Mouse (Mus musculus) forebrain, embryonic 10.5 days (tissue): Measurements from ENCODE around the gene Pigu. TPM values are rescaled to one million over a fixed set of nuclear protein-coding genes. Genes with fewer than 3 reads are reported as not detected.

ENCODE experiments used
- DNase-seq: peaks from one replicate; pipeline ENCODE4 v3.0.0-alpha.2; 2017; ENCODE audit warnings: low spot score; ENCODE audit errors: extremely low spot score
- H3K27ac ChIP-seq: fragments of 300-500 bp; sonication (generic); 2 replicates; pipeline ENCODE4 v1.5.1; 2016; ENCODE audit warnings: mild to moderate bottlenecking
- H3K27me3 ChIP-seq: fragments of 300-500 bp; sonication (generic); 2 replicates; pipeline ENCODE4 v1.6.1; 2016; ENCODE audit warnings: mild to moderate bottlenecking; ENCODE audit not compliant: poor library complexity, severe bottlenecking
- H3K36me3 ChIP-seq: fragments of 300-500 bp; sonication (generic); replicated peaks from 2 replicates; pipeline ENCODE4 v1.6.1; 2016; ENCODE audit warnings: mild to moderate bottlenecking, moderate library complexity
- H3K4me1 ChIP-seq: fragments of 300-500 bp; sonication (generic); 2 replicates; pipeline ENCODE4 v1.6.1; 2016
- H3K4me3 ChIP-seq: fragments of 300-500 bp; sonication (generic); 2 replicates; pipeline ENCODE4 v1.5.1; 2016; ENCODE audit warnings: mild to moderate bottlenecking, moderate library complexity
- H3K9me3 ChIP-seq: fragments of 300-500 bp; sonication (generic); 2 replicates; pipeline ENCODE4 v1.6.1; 2016; ENCODE audit warnings: mild to moderate bottlenecking, moderate library complexity
- WGBS: fragments of 180-500 bp; shearing (Covaris S2); methylation state at CpG from one replicate; pipeline ENCODE4 v1.1.7; 2016; 5-methylcytosine and 5-hydroxymethylcytosine counted together
- polyA plus RNA-seq: library from polyadenylated mRNA; unstranded; fragments of >200 nt; fragmentation: Nextera tagmentation; extraction: Ambion mirVana; gene quantifications from 2 replicates; pipeline ENCODE4 v1.2.1, GENCODE M21; 2016

Pigu gene
- polyA plus RNA-seq: 52.6 and 56.5 TPM in 2 replicates

DNA sequence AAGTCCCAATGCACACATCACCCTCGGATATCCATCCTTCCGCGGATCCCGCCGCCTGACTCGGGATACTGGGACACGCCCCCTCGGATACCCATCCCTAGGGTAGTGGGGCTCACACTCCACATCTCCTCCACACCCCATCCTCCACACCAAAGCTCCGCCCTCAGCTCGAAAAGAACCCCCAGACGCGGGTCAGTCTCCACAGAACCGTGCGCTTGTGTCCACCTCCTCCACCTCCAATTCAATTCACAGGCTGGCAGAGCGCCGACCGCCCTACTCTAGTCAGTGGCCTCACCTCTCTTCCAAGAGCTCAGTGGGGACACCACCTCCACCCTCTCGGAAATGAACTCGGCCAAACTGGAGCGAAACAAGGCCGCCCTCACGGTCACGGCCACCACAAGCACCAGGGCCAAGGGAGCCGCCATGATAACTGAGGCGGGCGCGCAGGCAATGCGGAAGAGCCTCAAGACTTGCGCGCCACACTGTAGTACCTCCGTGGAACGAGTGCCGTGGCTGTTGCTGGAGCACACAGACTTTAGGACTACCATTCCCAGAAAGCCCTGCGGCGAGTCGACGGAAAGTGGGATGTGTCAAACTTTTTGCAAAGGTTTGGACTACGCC, at the start of gene Pigu:
Gene Pigu, minus strand, starts transcription at position 460 of the 621 bp plus-strand sequence.
- Histone ChIP-seq H3K4me3 (peak within 1 kb of the TSS; percentile 91), H3K27ac (peak within 1 kb of the TSS; percentile 89), H3K9me3 (no peaks in the 10 kb centered on the region), H3K36me3 (no peaks in the 10 kb centered on the region), H3K4me1 (peaks cover 16% of the 10 kb centered on the region), H3K27me3 (no peaks in the 10 kb centered on the region)
- under 1% methylated on average over 38 of the region's 38 CpGs for WGBS
- DNase-seq: peak; percentile 91

DNA sequence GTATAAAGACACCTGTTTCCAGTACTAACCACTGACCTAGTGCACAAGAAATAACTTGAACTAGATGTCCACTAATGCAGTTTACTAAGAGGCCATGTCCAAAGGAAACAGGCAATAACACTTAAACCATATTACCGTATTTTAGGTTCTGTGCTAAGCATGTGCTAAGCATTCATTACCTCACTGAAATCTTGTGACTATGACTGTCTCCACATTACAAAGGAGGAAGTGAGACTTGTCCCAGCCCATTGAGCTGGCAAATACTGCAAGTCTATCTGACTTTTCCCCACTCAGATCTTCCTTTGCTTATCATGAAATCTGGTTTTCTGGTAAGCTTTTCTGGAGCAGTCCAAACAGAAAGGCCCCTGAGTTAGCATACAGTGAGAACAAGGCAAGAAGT, 47.4 kb upstream of the Pigu start:
- Histone ChIP-seq H3K36me3 (peaks cover 87% of the 10 kb centered on the region), H3K4me3 (no peak overlapping the region), H3K27ac (no peak overlapping the region), H3K27me3 (no peaks in the 10 kb centered on the region), H3K9me3 (no peaks in the 10 kb centered on the region), H3K4me1 (no peaks in the 10 kb centered on the region)
- 90% methylated on average over 1 of the region's 1 CpGs for WGBS
- no peak for DNase-seq

DNA sequence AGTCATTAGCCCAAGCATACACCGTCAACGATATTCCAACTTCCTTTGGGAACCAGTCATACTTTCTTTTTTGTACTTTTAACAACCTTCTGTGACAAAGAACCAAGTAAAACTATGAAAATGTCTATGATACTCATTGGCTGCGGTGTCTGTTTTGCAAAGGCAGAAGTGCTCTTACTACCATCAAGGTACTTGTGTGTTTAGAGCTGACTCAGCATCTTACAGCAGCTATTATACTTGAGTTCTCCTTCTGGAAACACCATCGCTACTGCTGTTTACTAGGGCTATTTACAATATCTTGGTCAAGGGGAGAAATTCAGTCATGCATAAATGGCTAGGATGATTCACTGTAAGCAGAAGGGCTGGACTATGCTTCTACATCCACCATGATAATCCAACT, 44.7 kb upstream of the Pigu start:
- Histone ChIP-seq H3K4me3 (no peak overlapping the region), H3K27me3 (no peaks in the 10 kb centered on the region), H3K4me1 (no peaks in the 10 kb centered on the region), H3K9me3 (no peaks in the 10 kb centered on the region), H3K27ac (no peak overlapping the region), H3K36me3 (peaks cover 87% of the 10 kb centered on the region)
- no peak for DNase-seq
- WGBS: 98% methylated on average over 4 of the region's 4 CpGs

- Histone ChIP-seq H3K27me3 (no peaks in the 10 kb centered on the region), H3K27ac (no peak overlapping the region), H3K36me3 (peaks cover 87% of the 10 kb centered on the region), H3K9me3 (no peaks in the 10 kb centered on the region), H3K4me3 (no peak overlapping the region), H3K4me1 (no peaks in the 10 kb centered on the region)
- no peak for DNase-seq
Measured at GRCm38 (mm10) chr2:155400276-155400675, 43.0 kb upstream of the Pigu start.

GRCm38 (mm10) chr2:155394586-155394985, 37.4 kb upstream of the Pigu start:
- Histone ChIP-seq H3K27me3 (no peaks in the 10 kb centered on the region), H3K36me3 (peaks cover 86% of the 10 kb centered on the region), H3K4me3 (no peak overlapping the region), H3K4me1 (no peaks in the 10 kb centered on the region), H3K27ac (no peak overlapping the region), H3K9me3 (no peaks in the 10 kb centered on the region)
- no peak for DNase-seq
- WGBS: 78% methylated on average over 5 of the region's 5 CpGs

DNA sequence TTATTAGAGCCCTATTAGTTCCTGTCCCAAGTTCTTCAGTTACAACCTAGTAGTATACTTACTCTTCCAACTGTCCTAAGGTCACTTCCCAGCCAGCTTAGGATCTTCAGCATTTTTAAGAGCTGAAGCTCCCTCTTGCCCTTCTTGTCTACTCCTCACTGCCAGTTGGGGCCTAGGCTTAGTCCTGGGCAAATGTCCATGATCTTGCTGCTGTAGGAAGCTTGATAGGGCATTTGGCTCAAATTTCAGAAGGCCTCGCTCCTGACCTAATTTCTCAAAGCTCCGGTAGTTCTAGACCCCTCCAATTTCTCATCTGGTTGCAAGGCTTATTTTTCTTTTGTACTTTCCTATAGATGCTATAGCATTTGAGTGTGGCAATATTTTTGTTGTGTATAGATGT, 31.3 kb upstream of the Pigu start:
- Histone ChIP-seq H3K4me1 (peaks cover 27% of the 10 kb centered on the region), H3K4me3 (no peak overlapping the region), H3K36me3 (peaks cover 77% of the 10 kb centered on the region), H3K27me3 (peaks cover 22% of the 10 kb centered on the region), H3K27ac (no peak overlapping the region), H3K9me3 (no peaks in the 10 kb centered on the region)
- DNase-seq: no peak
- WGBS: 94% methylated on average over 2 of the region's 2 CpGs

GRCm38 (mm10) chr2:155387052-155387451, 29.8 kb upstream of the Pigu start:
- DNase-seq: no peak
- no peaks in the 10 kb centered on the region for H3K9me3 ChIP-seq
- H3K4me3 ChIP-seq: no peak overlapping the region
- H3K27me3 ChIP-seq: peaks cover 26% of the 10 kb centered on the region
- peaks cover 69% of the 10 kb centered on the region for H3K36me3 ChIP-seq
- H3K27ac ChIP-seq: no peak overlapping the region
- H3K4me1 ChIP-seq: peaks cover 41% of the 10 kb centered on the region
- 50% methylated on average over 4 of the region's 4 CpGs for WGBS

DNA sequence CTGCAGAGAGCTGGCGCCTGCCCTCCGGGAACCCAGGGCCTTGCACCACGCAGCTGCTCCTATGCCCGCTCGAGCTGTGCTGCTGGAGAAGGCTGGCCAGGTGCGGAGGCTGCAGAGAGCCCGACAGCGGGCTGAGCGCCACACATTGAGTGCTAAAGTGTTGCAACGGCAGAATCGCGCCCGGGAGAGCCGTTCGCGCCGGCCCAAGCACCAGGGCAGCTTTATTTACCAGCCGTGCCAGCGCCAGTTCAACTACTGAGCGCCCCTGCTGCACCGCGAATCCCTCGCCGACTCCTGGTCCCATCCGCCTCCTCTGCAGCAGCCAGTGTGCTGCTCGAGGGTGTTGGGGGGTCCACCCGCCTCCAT, 29.3 kb upstream of the Pigu start:
- Histone ChIP-seq H3K27me3 (peaks cover 26% of the 10 kb centered on the region), H3K27ac (0 out of 2 replicates have a peak overlapping the region, but pooled peaks have one; percentile 35), H3K9me3 (no peaks in the 10 kb centered on the region), H3K36me3 (peaks cover 66% of the 10 kb centered on the region), H3K4me3 (peak overlapping the region; percentile 27; the same call in 1 of the 2 replicates), H3K4me1 (peaks cover 41% of the 10 kb centered on the region)
- peak; percentile 17 for DNase-seq
- 12% methylated on average over 27 of the region's 27 CpGs for WGBS

DNA sequence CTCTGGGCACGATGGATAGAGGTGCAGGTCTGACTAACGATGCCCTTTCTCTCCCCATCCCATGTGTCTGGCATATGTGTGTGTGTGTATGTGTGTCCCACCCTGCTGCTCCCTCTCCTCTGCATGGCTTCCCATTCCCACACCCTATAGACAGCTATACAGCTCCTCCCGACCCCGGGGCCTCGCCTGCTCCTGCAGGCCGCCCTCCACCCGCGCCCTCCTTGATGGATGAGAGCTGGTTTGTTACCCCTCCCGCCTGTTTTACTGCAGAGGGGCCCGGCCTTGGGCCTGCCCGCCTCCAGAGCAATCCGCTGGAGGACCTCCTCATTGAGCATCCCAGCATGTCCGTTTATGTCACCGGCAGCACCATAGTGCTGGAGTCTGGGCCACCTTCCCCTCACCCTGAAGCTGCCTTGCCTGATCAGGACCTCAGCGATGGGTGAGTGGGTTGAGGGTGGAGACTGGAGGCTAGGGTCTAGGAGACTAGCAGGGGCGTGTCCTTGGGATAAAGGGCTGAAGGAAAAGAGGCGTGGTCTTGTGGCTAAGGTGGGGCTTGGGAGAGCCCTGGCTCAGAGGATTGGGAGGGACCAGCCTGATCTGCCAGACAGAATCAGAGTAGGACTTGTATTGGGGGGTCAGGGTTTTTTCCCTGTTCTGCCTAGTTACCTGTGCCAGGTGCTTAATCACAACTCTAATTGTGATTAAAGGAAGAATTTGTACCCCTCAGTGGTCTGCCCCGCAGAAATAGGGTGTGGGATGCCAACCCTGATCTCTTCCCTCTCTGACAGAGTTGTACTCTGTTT, 28.7 kb upstream of the Pigu start:
- DNase-seq: peak; percentile 18
- H3K27me3 ChIP-seq: peaks cover 29% of the 10 kb centered on the region
- 0 out of 2 replicates have a peak overlapping the region, but pooled peaks have one; percentile 35 for H3K27ac ChIP-seq
- H3K4me1 ChIP-seq: peaks cover 44% of the 10 kb centered on the region
- H3K9me3 ChIP-seq: no peaks in the 10 kb centered on the region
- peaks cover 61% of the 10 kb centered on the region for H3K36me3 ChIP-seq
- H3K4me3 ChIP-seq: peak overlapping the region; percentile 27; the same call in 1 of the 2 replicates
- WGBS: 50% methylated on average over 18 of the region's 18 CpGs

- 26% methylated on average over 7 of the region's 7 CpGs for WGBS
- H3K36me3 ChIP-seq: peaks cover 52% of the 10 kb centered on the region
- H3K27ac ChIP-seq: no peak overlapping the region
- H3K4me1 ChIP-seq: peaks cover 52% of the 10 kb centered on the region
- peaks cover 38% of the 10 kb centered on the region for H3K27me3 ChIP-seq
- H3K4me3 ChIP-seq: no peak overlapping the region
- peak; percentile 72 for DNase-seq
- H3K9me3 ChIP-seq: no peaks in the 10 kb centered on the region
Measured at GRCm38 (mm10) chr2:155385090-155385489, 27.9 kb upstream of the Pigu start.

GRCm38 (mm10) chr2:155382791-155383438, 25.7 kb upstream of the Pigu start:
- H3K4me3 ChIP-seq: peak overlapping the region; percentile 79
- DNase-seq: no peak
- no peak overlapping the region for H3K27ac ChIP-seq
- H3K36me3 ChIP-seq: peaks cover 30% of the 10 kb centered on the region
- H3K27me3 ChIP-seq: peaks cover 55% of the 10 kb centered on the region
- peaks cover 53% of the 10 kb centered on the region for H3K4me1 ChIP-seq
- no peaks in the 10 kb centered on the region for H3K9me3 ChIP-seq
- 88% methylated on average over 2 of the region's 2 CpGs for WGBS

DNA sequence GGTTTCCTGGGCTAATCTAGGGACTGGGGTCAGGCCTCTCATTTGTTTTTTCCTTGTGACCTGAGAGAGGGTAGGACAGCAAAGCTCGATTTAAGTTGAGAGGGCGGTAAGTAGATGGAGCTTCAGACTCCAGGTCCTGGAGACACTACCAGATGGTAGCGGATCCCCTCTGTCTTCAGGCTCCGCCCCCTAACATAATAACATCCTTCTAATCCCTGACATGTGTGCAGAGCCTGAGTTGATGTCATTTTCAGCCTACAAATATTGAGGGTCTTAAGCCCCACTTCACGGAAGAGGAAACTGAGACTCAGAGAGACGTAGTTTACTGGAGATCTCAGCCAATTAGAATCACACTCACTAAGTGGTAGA, 25.1 kb upstream of the Pigu start:
- no peaks in the 10 kb centered on the region for H3K9me3 ChIP-seq
- H3K4me3 ChIP-seq: peak overlapping the region; percentile 79
- H3K27me3 ChIP-seq: peaks cover 53% of the 10 kb centered on the region
- 30% methylated on average over 6 of the region's 6 CpGs for WGBS
- peaks cover 50% of the 10 kb centered on the region for H3K4me1 ChIP-seq
- H3K27ac ChIP-seq: peak overlapping the region; percentile 98
- DNase-seq: no peak
- H3K36me3 ChIP-seq: peaks cover 24% of the 10 kb centered on the region
